Mouse (Mus musculus): ENCODE data around the gene Nrl. TPM values are rescaled to one million over a fixed set of nuclear protein-coding genes. Genes with fewer than 3 reads are reported as not detected.

Nrl gene
- total RNA-seq, 1 experiment from 2014 or later = not detected

GRCm38 (mm10) chr14:55479629-55480028 is 45.2 kb downstream of the Nrl start:
- DNase-seq = no peak

- peak; percentile 74 for DNase-seq
Measured at GRCm38 (mm10) chr14:55478651-55479599, 45.9 kb downstream of the Nrl start, which contains the start of gene Dhrs4. Dhrs4 (plus strand) TSS chr14:55478758.

- DNase-seq = no peak
Measured at GRCm38 (mm10) chr14:55477829-55478228, 47.0 kb downstream of the Nrl start.

GRCm38 (mm10) chr14:55477421-55477820 is 47.4 kb downstream of the Nrl start:
- DNase-seq = no peak

- no peak for DNase-seq
Measured at GRCm38 (mm10) chr14:55475654-55476053, 49.1 kb downstream of the Nrl start.

GRCm38 (mm10) chr14:55470806-55471205 is 54.0 kb downstream of the Nrl start:
- DNase-seq = no peak

GRCm38 (mm10) chr14:55469821-55470220 is 55.0 kb downstream of the Nrl start:
- no peak for DNase-seq

GRCm38 (mm10) chr14:55469041-55469440 is 55.7 kb downstream of the Nrl start:
- DNase-seq = no peak

Other genes starting within 250 kb of the Nrl start
- gene Dhrs4, start 46.2 kb downstream of the Nrl start, total RNA-seq (2021) = 83.7 and 89.8 TPM in 2 replicates
- gene Carmil3, start 34.3 kb downstream of the Nrl start, total RNA-seq (2021) = 7.3 and 9.6 TPM in 2 replicates
- 0.12 TPM in 1 of 2 replicates, not detected in the other for gene Cpne6, start 14.5 kb downstream of the Nrl start, total RNA-seq (2021)
- 33.9 and 46.2 TPM in 2 replicates for gene Pck2, start 15.3 kb upstream of the Nrl start, total RNA-seq (2021)
- 131 and 160 TPM in 2 replicates for gene Dcaf11, start 35.0 kb upstream of the Nrl start, total RNA-seq (2021)
- gene A730061H03Rik, start 35.4 kb upstream of the Nrl start, total RNA-seq (2021) = 2.6 TPM in 1 of 2 replicates, not detected in the other
- 1.7 and 2.6 TPM in 2 replicates for gene Fitm1, start 50.6 kb upstream of the Nrl start, total RNA-seq (2021)
- gene Psme1, start 53.1 kb upstream of the Nrl start, total RNA-seq (2021) = 328 and 383 TPM in 2 replicates
- 34.5 and 61.6 TPM in 2 replicates for gene Emc9, start 60.3 kb upstream of the Nrl start, total RNA-seq (2021)
- 357 and 368 TPM in 2 replicates for gene Psme2, start 66.1 kb upstream of the Nrl start, total RNA-seq (2021)
- 37.4 and 49.3 TPM in 2 replicates for gene Rnf31, start 66.7 kb upstream of the Nrl start, total RNA-seq (2021)
- 24.2 and 24.8 TPM in 2 replicates for gene Irf9, start 78.6 kb upstream of the Nrl start, total RNA-seq (2021)
- gene Rec8, start 93.1 kb upstream of the Nrl start, total RNA-seq (2021) = 13.6 TPM in 2 replicates
- 100 and 141 TPM in 2 replicates for gene Ipo4, start 111.0 kb upstream of the Nrl start, total RNA-seq (2021)
- gene Gm49378, start 112.9 kb upstream of the Nrl start, total RNA-seq (2021) = 2.4 and 2.5 TPM in 2 replicates
- gene Tm9sf1, start 118.8 kb upstream of the Nrl start, total RNA-seq (2021) = 81.1 and 98.6 TPM in 2 replicates
- 2.6 and 2.9 TPM in 2 replicates for gene Tssk4, start 125.2 kb upstream of the Nrl start, total RNA-seq (2021)
- 73.5 and 88.6 TPM in 2 replicates for gene Mdp1, start 135.5 kb upstream of the Nrl start, total RNA-seq (2021)
- gene Gmpr2, start 147.0 kb upstream of the Nrl start, total RNA-seq (2021) = 28.0 and 32.2 TPM in 2 replicates
- 347 and 352 TPM in 2 replicates for gene Nedd8, start 147.1 kb upstream of the Nrl start, total RNA-seq (2021)
- gene Tinf2, start 156.8 kb upstream of the Nrl start, total RNA-seq (2021) = 30.0 and 36.4 TPM in 2 replicates
- not detected in 2 replicates for gene Tgm1, start 188.9 kb upstream of the Nrl start, total RNA-seq (2021)
- 23.7 and 28.1 TPM in 2 replicates for gene Rabggta, start 197.3 kb upstream of the Nrl start, total RNA-seq (2021)
- 75.8 and 77.4 TPM in 2 replicates for gene Dhrs1, start 220.7 kb upstream of the Nrl start, total RNA-seq (2021)
- 20.9 and 24.4 TPM in 2 replicates for gene Nop9, start 220.7 kb upstream of the Nrl start, total RNA-seq (2021)
- gene Cideb, start 233.5 kb upstream of the Nrl start, total RNA-seq (2021) = 0.79 and 2.9 TPM in 2 replicates
- 0.12 TPM in 1 of 2 replicates, not detected in the other for gene Ltb4r2, start 236.4 kb upstream of the Nrl start, total RNA-seq (2021)
- not detected in 2 replicates for gene Ltb4r1, start 241.0 kb upstream of the Nrl start, total RNA-seq (2021)

All from adrenal gland, postnatal 25 days (tissue).